Mouse (Mus musculus) left cerebral cortex, postnatal 25 days (tissue): Measurements from ENCODE around the gene Zfp457. TPM values are rescaled to one million over a fixed set of nuclear protein-coding genes. Genes with fewer than 3 reads are reported as not detected.
A peak's percentile ranks its signal among the peaks of the same experiment; 100 is the strongest.
"Not testable (repeated sequence)": the region's sequence is repeated elsewhere in the genome, so short reads cannot be mapped to it uniquely, and the experiment has no call there.

Experiments used
- DNase-seq, 2 experiments: peaks; one replicate each; pipeline ENCODE4 v3.0.0; 2022; ENCODE audit warnings: low spot score in 2 of 2, mixed read lengths in 1 of 2
- intact Hi-C: fragments of 180-260 bp; cut with DNase I; formaldehyde crosslinking; loops from one replicate; pipeline ENCODE4 v1.15.1; 2025
- total RNA-seq, 2 experiments: library from RNA; stranded (reverse); gene quantifications; 2 replicates each; pipeline ENCODE4 v1.2.3; 2021

Zfp457 gene
- total RNA-seq: 1 to 10 TPM; 5.5 to 5.8 TPM

- peak; percentile 94 to 97 for DNase-seq
- intact Hi-C loops: loop anchor here (1.0 to 5.0 kb wide), 5 partner anchors 27 to 198 kb away; partner anchors contain the start of genes Gm28044, Gm28557, Zfp595 and Zfp953
Observed at GRCm38 (mm10) chr13:67305822-67306672, at the start of gene Zfp457. Zfp457 (minus strand) TSS chr13:67306485.

DNA sequence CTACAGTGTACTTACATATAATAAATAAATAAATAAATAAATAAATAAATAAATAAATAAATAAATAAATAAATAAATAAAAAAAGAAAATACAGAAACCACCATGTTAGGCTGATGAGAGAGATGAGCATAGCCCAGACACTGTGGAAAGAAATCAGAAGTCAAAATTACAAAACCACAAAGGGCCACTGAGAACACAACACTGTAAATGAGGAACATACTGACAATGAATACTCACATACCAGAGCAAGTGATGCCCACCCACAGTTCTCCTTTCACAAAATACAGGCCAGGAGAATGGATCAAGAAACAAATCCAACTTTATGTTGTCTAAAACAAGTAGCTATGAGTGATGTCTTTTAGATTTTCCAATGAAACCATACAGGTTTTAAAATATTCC is 45.6 kb upstream of the Zfp457 start:
- intact Hi-C loops: no loop called here
- DNase-seq: no peak

DNA sequence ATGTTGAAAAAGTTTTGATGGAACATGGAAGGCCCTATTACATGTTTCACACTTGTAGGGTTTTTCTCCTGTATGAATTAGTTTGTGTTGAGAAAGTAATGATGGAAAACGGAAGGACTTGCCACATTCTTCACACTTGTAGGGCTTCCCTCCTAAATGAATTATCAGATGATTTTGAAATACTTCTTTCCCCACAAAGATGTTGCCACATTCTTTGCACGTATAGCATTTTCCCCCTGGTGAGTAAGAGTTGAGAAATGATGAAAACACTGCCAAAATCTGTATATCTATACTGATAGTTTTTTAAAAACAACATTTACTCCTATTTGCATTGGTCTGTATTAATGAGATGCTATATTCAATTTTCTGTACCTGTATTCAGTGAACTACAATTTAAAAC is 37.1 kb upstream of the Zfp457 start:
- no peak for DNase-seq
- intact Hi-C loops: no loop called here

- intact Hi-C loops: loop anchor here (2.0 kb wide), 1 partner anchor 26 kb away; the partner anchor contains the start of gene Zfp457
Observed at GRCm38 (mm10) chr13:67332877-67333276, 26.6 kb upstream of the Zfp457 start.

DNA sequence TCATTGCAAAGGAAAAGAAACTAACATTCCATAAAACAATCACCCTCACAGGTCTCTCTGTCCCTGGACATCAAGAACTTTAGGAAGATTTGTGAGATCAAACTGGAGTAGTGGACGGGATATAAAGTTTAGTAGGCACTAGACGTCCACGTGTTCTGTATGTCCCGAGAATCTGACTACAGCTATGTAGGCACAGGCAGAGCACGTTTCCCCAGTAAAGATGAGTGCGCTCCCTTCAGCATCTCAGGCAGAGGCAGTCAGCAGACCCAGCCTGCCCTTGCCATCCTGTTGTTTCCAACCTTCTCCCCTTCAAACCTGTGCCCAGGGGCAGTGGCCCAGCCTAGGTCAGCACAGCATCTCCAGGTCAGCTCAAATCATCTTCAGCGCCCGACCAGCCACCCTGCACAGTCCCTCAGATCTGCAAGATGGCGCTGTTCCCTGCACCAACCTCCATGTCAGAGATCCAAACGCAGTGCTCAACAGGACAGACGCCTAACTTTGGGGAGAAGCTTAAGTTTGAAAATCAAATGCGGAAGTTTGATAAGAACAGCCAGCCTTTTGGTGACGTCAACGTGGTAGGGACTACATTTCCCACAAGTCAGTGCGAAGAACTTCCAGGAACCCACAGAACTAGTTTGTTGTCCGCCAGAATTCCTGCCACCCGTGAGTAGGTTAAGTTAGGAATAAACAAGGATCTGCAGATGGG is 25.9 kb upstream of the Zfp457 start, which contains the start of gene Zfp595:
Zfp595 (minus strand) TSS at position 552 of the 706 bp plus-strand sequence.
- DNase-seq: peak; percentile 81 to 91
- intact Hi-C loops: loop anchor here (2.0 kb wide), 1 partner anchor 25 kb away; the partner anchor contains the start of gene Zfp457

More at GRCm38 (mm10) chr13:67332877-67333276, 26.6 kb upstream of the Zfp457 start:
- no peak for DNase-seq

- peak in 1 of 2 experiments; percentile 2 for DNase-seq
- intact Hi-C loops: loop anchor here (1.0 to 5.0 kb wide), 5 partner anchors 26 to 198 kb away; partner anchors contain the start of genes Gm28044, Gm28557, Zfp595 and Zfp953
Observed at GRCm38 (mm10) chr13:67306718-67307117, 433 bp upstream of the Zfp457 start.

- peak; percentile 29 to 58 for DNase-seq
- intact Hi-C loops: no loop called here
Observed at GRCm38 (mm10) chr13:67278314-67278713, 28.0 kb downstream of the Zfp457 start, which contains the start of gene Zfp458. Zfp458 (minus strand) TSS chr13:67278466.

- not testable (repeated sequence) for DNase-seq
- intact Hi-C loops: loop anchor here (5.0 kb wide), 1 partner anchor 38 kb away; the partner anchor contains the start of gene Zfp457
Observed at GRCm38 (mm10) chr13:67269383-67270065, 36.8 kb downstream of the Zfp457 start.

DNA sequence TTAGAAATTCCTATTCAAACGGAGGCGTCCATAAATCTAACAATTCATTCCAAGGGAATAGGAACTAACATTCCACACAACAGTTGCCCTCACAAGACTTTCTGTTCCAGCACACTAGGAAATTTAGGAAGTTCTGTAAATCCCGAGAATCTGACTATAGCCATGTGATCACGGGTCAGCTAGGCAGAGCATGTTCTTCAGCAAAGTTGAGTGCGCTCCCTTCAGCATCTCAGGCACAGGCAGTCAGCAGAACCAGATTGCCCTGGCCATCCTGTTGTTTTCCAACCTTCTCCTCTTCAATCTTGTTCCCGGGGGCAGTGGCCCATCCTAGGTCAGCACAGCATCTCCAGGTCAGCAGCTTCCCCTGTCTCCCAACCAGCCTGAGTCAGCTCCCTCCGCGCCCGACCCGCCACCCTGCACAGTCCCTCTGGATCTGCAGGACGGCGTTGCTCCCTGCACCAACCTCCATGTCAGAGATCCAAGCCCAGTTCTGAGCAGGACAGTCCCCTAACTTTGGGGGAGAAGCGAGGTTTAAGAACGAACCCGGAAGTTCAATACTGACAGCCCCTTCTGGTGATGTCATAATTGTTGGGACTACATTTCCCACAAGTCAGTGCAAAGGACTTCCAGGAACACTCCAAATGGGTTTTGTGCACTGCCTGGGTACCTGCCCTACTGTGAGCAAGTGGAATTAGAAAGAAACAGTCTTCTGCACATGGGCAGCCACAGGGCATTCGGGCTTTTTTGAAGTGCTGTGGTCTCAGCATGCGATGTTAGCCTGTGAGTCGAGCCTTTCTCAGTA is 37.5 kb downstream of the Zfp457 start:
- intact Hi-C loops: loop anchor here (5.0 kb wide), 1 partner anchor 39 kb away; the partner anchor contains the start of gene Zfp457
- peak; percentile 87 to 94 for DNase-seq

Other genes with a start within 250 kb of the Zfp457 start
- gene Zfp712, start 245.3 kb downstream of the Zfp457 start, total RNA-seq: 1 to 10 TPM; 5.3 to 6.4 TPM
- 1 to 10 TPM; 2.3 to 2.5 TPM for gene Zfp708, start 208.5 kb downstream of the Zfp457 start, total RNA-seq
- gene Gm28557, start 197.9 kb downstream of the Zfp457 start, total RNA-seq: 1 to 10 TPM; 2.0 to 2.2 TPM
- gene Rslcan18, start 190.2 kb downstream of the Zfp457 start, total RNA-seq: under 1 TPM; 0.30 to 0.69 TPM
- 10 to 100 TPM in 1 of 2 experiments, 1 to 10 TPM in 1; 9.9 to 12.1 TPM for gene Zfp759, start 184.8 kb downstream of the Zfp457 start, total RNA-seq
- gene Rsl1, start 133.3 kb downstream of the Zfp457 start, total RNA-seq: 1 to 10 TPM; 4.1 to 4.8 TPM
- 1 to 10 TPM; 3.7 to 3.8 TPM for gene Zfp455, start 112.0 kb downstream of the Zfp457 start, total RNA-seq
- gene Zfp458, start 28.0 kb downstream of the Zfp457 start, total RNA-seq: 10 to 100 TPM; 19.6 to 24.5 TPM
- 1 to 10 TPM; 2.6 to 3.0 TPM for gene Zfp595, start 26.1 kb upstream of the Zfp457 start, total RNA-seq
- 1 to 10 TPM; 1.0 to 1.1 TPM for gene Gm28044, start 54.1 kb upstream of the Zfp457 start, total RNA-seq
- under 1 TPM; 0.85 to 0.89 TPM for gene Zfp953, start 54.1 kb upstream of the Zfp457 start, total RNA-seq
- not detected for gene Gm28041, start 69.2 kb upstream of the Zfp457 start, total RNA-seq
- under 1 TPM; 0.87 to 0.92 TPM for gene Zfp456, start 69.3 kb upstream of the Zfp457 start, total RNA-seq
- gene Zfp429, start 93.3 kb upstream of the Zfp457 start, total RNA-seq: 1 to 10 TPM; 1.7 to 2.4 TPM
- 1 to 10 TPM; 3.6 to 9.4 TPM for gene Zfp459, start 114.9 kb upstream of the Zfp457 start, total RNA-seq
- 10 to 100 TPM; 10.8 to 14.1 TPM for gene Zfp874a, start 145.1 kb upstream of the Zfp457 start, total RNA-seq
- 10 to 100 TPM; 17.7 to 19.4 TPM for gene Zfp874b, start 177.8 kb upstream of the Zfp457 start, total RNA-seq
- gene Zfp58, start 194.1 kb upstream of the Zfp457 start, total RNA-seq: 1 to 10 TPM; 6.0 to 8.1 TPM
- not detected for gene Gm26965, start 219.7 kb upstream of the Zfp457 start, total RNA-seq
- gene Zfp87, start 219.7 kb upstream of the Zfp457 start, total RNA-seq: 10 to 100 TPM; 20.3 to 22.9 TPM
- 10 to 100 TPM in 1 of 2 experiments, 1 to 10 TPM in 1; 8.3 to 10.0 TPM for gene Zfp748, start 247.3 kb upstream of the Zfp457 start, total RNA-seq